Mouse (Mus musculus) thymus, adult 2 months (tissue): Measurements from ENCODE around the gene Lmna.

Experiments
- CTCF ChIP-seq: fragments of 200-500 bp; IDR thresholded peaks from 2 replicates; pipeline ENCODE4 v1.5.1; 2012; ENCODE audit warnings: mild to moderate bottlenecking, control low read depth, low read length, moderate library complexity, borderline replicate concordance; ENCODE audit not compliant: control insufficient read depth, poor library complexity, insufficient read depth; ENCODE audit errors: extremely low read depth
- POLR2A ChIP-seq: fragments of 200-500 bp; IDR thresholded peaks from 2 replicates; pipeline ENCODE4 v1.6.1; 2012; ENCODE audit warnings: mild to moderate bottlenecking, low read length, control low read depth, moderate library complexity; ENCODE audit not compliant: control insufficient read depth, poor library complexity, insufficient read depth; ENCODE audit errors: extremely low read depth

- TF ChIP-seq CTCF = no peak
- no peak for TF ChIP-seq POLR2A
These were observed 70.2 kb downstream of the Lmna start for GRCm38 (mm10) chr3:88439582-88439981.
